Comparison of ENCODE assay signal across 15 mouse cellular contexts in genomic region chr12:12701060-12701667, GRCm38 (mm10).
"Had no signal": no experiment of that assay in that cellular context is flagged by ENCODE, and none has a peak within 500 bp of the region (broad histone marks: within the 10 kb centered on the region; RNA-seq: fewer than 3 reads in every experiment).

No protein-coding gene starts in this region.

- H3K9me3 ChIP-seq: lung, embryonic 15.5 days; midbrain, embryonic 13.5 days; midbrain, embryonic 15.5 days; neural tube, embryonic 12.5 days had no signal

- H3K4me3 ChIP-seq: lung, embryonic 15.5 days; megakaryocyte, embryonic 14.5 days; midbrain, embryonic 13.5 days; midbrain, embryonic 15.5 days; neural tube, embryonic 12.5 days had no signal

- H3K9ac ChIP-seq: lung, embryonic 15.5 days; midbrain, embryonic 13.5 days; midbrain, embryonic 15.5 days; neural tube, embryonic 12.5 days had no signal

- H3K4me1 ChIP-seq: lung, embryonic 15.5 days; midbrain, embryonic 13.5 days; neural tube, embryonic 12.5 days had no signal

- DNase-seq: lung, adult 2 months; lung, postnatal 14 days; lung, postnatal 36 days; right cerebral cortex, postnatal 14 days; thymus, adult 18-20 months; thymus, postnatal 14 days; thymus, postnatal 36 days had no signal

- H3K27me3 ChIP-seq: lung, embryonic 15.5 days; megakaryocyte, embryonic 14.5 days; midbrain, embryonic 13.5 days; midbrain, embryonic 15.5 days; neural tube, embryonic 12.5 days had no signal

- H3K27ac ChIP-seq: lung, embryonic 15.5 days; macrophage; midbrain, embryonic 13.5 days; midbrain, embryonic 15.5 days; neural tube, embryonic 12.5 days had no signal

- ATAC-seq: lung, postnatal 0 days; midbrain, embryonic 13.5 days; midbrain, embryonic 15.5 days had no signal

- H3K36me3 ChIP-seq: lung, embryonic 15.5 days; midbrain, embryonic 13.5 days; midbrain, embryonic 15.5 days; neural tube, embryonic 12.5 days had no signal

- H3K4me2 ChIP-seq: lung, embryonic 15.5 days; midbrain, embryonic 11.5 days; midbrain, embryonic 13.5 days; midbrain, embryonic 15.5 days; neural tube, embryonic 12.5 days had no signal
